Mouse (Mus musculus): ENCODE results near the gene Nrip1.

DNA sequence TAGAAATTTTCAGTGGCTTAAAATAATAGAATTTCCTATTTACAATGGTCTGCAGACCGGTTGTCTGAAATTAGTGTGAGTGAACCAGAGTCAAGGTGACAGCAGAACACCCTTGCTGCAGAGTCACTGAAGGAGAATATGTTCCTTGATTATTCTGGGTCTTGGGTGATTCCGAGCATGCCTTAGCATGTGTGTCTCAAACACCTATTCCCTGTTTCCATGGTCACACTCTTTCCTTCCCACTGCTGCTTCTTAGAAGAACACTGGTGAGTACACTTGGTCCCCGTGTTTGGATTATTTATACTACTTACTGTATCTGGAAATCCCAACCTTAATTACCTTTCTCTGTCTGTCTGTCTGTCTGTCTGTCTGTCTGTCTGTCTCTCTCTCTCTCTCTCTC, 97.4 kb downstream of the Nrip1 start:
- TF ChIP-seq CTCF (IDR thresholded peaks at IDR 0.05; ENCODE audit: low read depth, low read length) (no peak), POLR2A (IDR thresholded peaks at IDR 0.05; ENCODE audit: borderline replicate concordance, low read depth, low read length) (no peak)
